Mouse (Mus musculus): ENCODE data around the gene Ifna9. TPM values are rescaled to one million over a fixed set of nuclear protein-coding genes. Genes with fewer than 3 reads are reported as not detected.

The Ifna9 gene
- polyA plus RNA-seq (2014; fragmentation: Illumina TruSeq; extraction: RNeasy Lipid Tissue Mini Kit (QIAGEN cat#74804); ENCODE audit: low read depth, low replicate concordance): not detected

DNA sequence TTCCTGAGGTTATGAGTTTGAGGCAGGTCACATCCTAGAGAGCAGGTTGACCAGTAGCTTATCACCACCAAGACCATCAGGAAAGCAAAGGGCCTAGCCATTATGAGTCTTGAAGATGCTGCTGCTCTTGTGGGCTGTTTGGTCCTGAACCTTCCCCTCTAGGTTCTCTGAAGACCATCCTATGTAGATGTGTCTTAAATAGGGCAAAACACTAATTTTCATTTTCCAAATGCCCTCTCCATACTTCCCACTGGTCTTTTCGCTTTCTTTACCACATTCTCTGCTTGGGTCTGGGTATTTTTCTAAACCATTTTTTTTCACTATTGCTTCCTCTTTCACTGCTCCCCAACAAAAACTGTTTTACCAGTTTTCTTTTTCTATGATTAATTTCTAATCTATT lies at the start of gene Ifna9:
Gene Ifna9 (minus strand): TSS at position 101 of the 400 bp plus-strand sequence.

DNA sequence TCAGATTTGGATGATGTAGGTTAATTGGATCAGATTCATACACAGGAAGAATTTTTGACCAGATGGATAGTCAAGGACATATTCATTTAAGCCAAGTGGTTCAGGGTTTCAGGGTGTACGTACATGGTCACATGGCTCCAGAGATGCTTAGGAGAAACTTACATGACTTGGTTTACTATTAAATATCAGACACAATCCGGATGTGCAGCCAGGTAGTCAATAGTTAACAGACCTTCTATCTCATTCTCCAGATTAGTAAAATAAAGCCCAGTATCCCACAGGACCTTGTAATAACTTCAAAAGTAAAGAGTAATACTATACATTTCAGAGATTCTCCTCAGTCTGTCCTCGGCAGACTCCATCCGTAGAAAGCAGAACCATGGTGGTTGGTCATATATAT lies 42.1 kb upstream of the Ifna9 start, which contains the start of gene C87499:
Gene C87499 (minus strand): TSS at position 101 of the 400 bp plus-strand sequence.

GRCm38 (mm10) chr4:88603276-88603675 lies 11.1 kb upstream of the Ifna9 start, which contains the start of gene Ifna12:
Ifna12 (minus strand) TSS chr4:88603376.

GRCm38 (mm10) chr4:88571698-88572097 lies 20.5 kb downstream of the Ifna9 start, which contains the start of gene Ifna14:
Ifna14 (minus strand) TSS chr4:88571798.

DNA sequence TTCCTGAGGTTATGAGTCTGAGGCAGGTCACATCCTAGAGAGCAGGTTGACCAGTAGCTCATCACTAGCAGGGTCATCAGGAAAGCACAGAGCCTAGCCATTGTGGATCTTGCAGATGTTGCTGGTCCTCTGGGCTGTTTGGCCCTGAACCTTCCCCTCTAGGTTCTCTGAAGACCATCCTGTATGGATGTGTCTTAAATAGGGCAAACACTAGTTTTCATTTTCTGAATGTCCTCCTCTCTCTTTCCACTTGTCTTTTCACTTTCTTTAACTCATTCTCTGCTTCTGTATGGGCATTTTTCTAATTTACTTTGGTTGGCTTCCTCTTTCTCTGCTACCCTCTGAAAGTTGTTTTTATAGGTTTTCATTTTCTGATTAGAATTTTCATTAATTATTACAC lies 34.0 kb downstream of the Ifna9 start, which contains the start of gene Ifna15:
Gene Ifna15 (minus strand): TSS at position 101 of the 400 bp plus-strand sequence.

Other genes starting within 250 kb of the Ifna9 start
- 15.3 TPM for gene Hacd4, start 153.5 kb downstream of the Ifna9 start, polyA plus RNA-seq (2014; fragmentation: Illumina TruSeq; extraction: RNeasy Lipid Tissue Mini Kit (QIAGEN cat#74804); ENCODE audit: low read depth, low replicate concordance)
- gene Ifnb1, start 69.6 kb downstream of the Ifna9 start, polyA plus RNA-seq (2014; fragmentation: Illumina TruSeq; extraction: RNeasy Lipid Tissue Mini Kit (QIAGEN cat#74804); ENCODE audit: low read depth, low replicate concordance): not detected
- not detected for gene Ifna15, start 34.1 kb downstream of the Ifna9 start, polyA plus RNA-seq (2014; fragmentation: Illumina TruSeq; extraction: RNeasy Lipid Tissue Mini Kit (QIAGEN cat#74804); ENCODE audit: low read depth, low replicate concordance)
- gene Ifna14, start 20.6 kb downstream of the Ifna9 start, polyA plus RNA-seq (2014; fragmentation: Illumina TruSeq; extraction: RNeasy Lipid Tissue Mini Kit (QIAGEN cat#74804); ENCODE audit: low read depth, low replicate concordance): not detected
- gene Ifna12, start 11.0 kb upstream of the Ifna9 start, polyA plus RNA-seq (2014; fragmentation: Illumina TruSeq; extraction: RNeasy Lipid Tissue Mini Kit (QIAGEN cat#74804); ENCODE audit: low read depth, low replicate concordance): not detected
- gene C87499, start 42.0 kb upstream of the Ifna9 start, polyA plus RNA-seq (2014; fragmentation: Illumina TruSeq; extraction: RNeasy Lipid Tissue Mini Kit (QIAGEN cat#74804); ENCODE audit: low read depth, low replicate concordance): not detected
- gene Ifna13, start 52.1 kb upstream of the Ifna9 start, polyA plus RNA-seq (2014; fragmentation: Illumina TruSeq; extraction: RNeasy Lipid Tissue Mini Kit (QIAGEN cat#74804); ENCODE audit: low read depth, low replicate concordance): not detected
- gene Ifna16, start 84.5 kb upstream of the Ifna9 start, polyA plus RNA-seq (2014; fragmentation: Illumina TruSeq; extraction: RNeasy Lipid Tissue Mini Kit (QIAGEN cat#74804); ENCODE audit: low read depth, low replicate concordance): not detected
- not detected for gene Ifna2, start 91.5 kb upstream of the Ifna9 start, polyA plus RNA-seq (2014; fragmentation: Illumina TruSeq; extraction: RNeasy Lipid Tissue Mini Kit (QIAGEN cat#74804); ENCODE audit: low read depth, low replicate concordance)
- not detected for gene Ifnab, start 99.0 kb upstream of the Ifna9 start, polyA plus RNA-seq (2014; fragmentation: Illumina TruSeq; extraction: RNeasy Lipid Tissue Mini Kit (QIAGEN cat#74804); ENCODE audit: low read depth, low replicate concordance)
- not detected for gene Gm26566, start 129.4 kb upstream of the Ifna9 start, polyA plus RNA-seq (2014; fragmentation: Illumina TruSeq; extraction: RNeasy Lipid Tissue Mini Kit (QIAGEN cat#74804); ENCODE audit: low read depth, low replicate concordance)
- gene Klhl9, start 130.1 kb upstream of the Ifna9 start, polyA plus RNA-seq (2014; fragmentation: Illumina TruSeq; extraction: RNeasy Lipid Tissue Mini Kit (QIAGEN cat#74804); ENCODE audit: low read depth, low replicate concordance): 192 TPM
- not detected for gene Gm13271, start 162.5 kb upstream of the Ifna9 start, polyA plus RNA-seq (2014; fragmentation: Illumina TruSeq; extraction: RNeasy Lipid Tissue Mini Kit (QIAGEN cat#74804); ENCODE audit: low read depth, low replicate concordance)
- gene Gm13283, start 167.7 kb upstream of the Ifna9 start, polyA plus RNA-seq (2014; fragmentation: Illumina TruSeq; extraction: RNeasy Lipid Tissue Mini Kit (QIAGEN cat#74804); ENCODE audit: low read depth, low replicate concordance): not detected
- gene Gm13290, start 181.4 kb upstream of the Ifna9 start, polyA plus RNA-seq (2014; fragmentation: Illumina TruSeq; extraction: RNeasy Lipid Tissue Mini Kit (QIAGEN cat#74804); ENCODE audit: low read depth, low replicate concordance): not detected
- not detected for gene Gm13289, start 184.5 kb upstream of the Ifna9 start, polyA plus RNA-seq (2014; fragmentation: Illumina TruSeq; extraction: RNeasy Lipid Tissue Mini Kit (QIAGEN cat#74804); ENCODE audit: low read depth, low replicate concordance)
- gene Gm13272, start 187.5 kb upstream of the Ifna9 start, polyA plus RNA-seq (2014; fragmentation: Illumina TruSeq; extraction: RNeasy Lipid Tissue Mini Kit (QIAGEN cat#74804); ENCODE audit: low read depth, low replicate concordance): not detected
- not detected for gene Ifnz, start 189.7 kb upstream of the Ifna9 start, polyA plus RNA-seq (2014; fragmentation: Illumina TruSeq; extraction: RNeasy Lipid Tissue Mini Kit (QIAGEN cat#74804); ENCODE audit: low read depth, low replicate concordance)
- gene Gm13276, start 193.3 kb upstream of the Ifna9 start, polyA plus RNA-seq (2014; fragmentation: Illumina TruSeq; extraction: RNeasy Lipid Tissue Mini Kit (QIAGEN cat#74804); ENCODE audit: low read depth, low replicate concordance): not detected
- not detected for gene Gm13277, start 196.2 kb upstream of the Ifna9 start, polyA plus RNA-seq (2014; fragmentation: Illumina TruSeq; extraction: RNeasy Lipid Tissue Mini Kit (QIAGEN cat#74804); ENCODE audit: low read depth, low replicate concordance)
- gene Gm13278, start 199.2 kb upstream of the Ifna9 start, polyA plus RNA-seq (2014; fragmentation: Illumina TruSeq; extraction: RNeasy Lipid Tissue Mini Kit (QIAGEN cat#74804); ENCODE audit: low read depth, low replicate concordance): not detected
- not detected for gene Gm13275, start 202.1 kb upstream of the Ifna9 start, polyA plus RNA-seq (2014; fragmentation: Illumina TruSeq; extraction: RNeasy Lipid Tissue Mini Kit (QIAGEN cat#74804); ENCODE audit: low read depth, low replicate concordance)
- gene Gm13279, start 205.0 kb upstream of the Ifna9 start, polyA plus RNA-seq (2014; fragmentation: Illumina TruSeq; extraction: RNeasy Lipid Tissue Mini Kit (QIAGEN cat#74804); ENCODE audit: low read depth, low replicate concordance): not detected
- not detected for gene Gm13285, start 207.3 kb upstream of the Ifna9 start, polyA plus RNA-seq (2014; fragmentation: Illumina TruSeq; extraction: RNeasy Lipid Tissue Mini Kit (QIAGEN cat#74804); ENCODE audit: low read depth, low replicate concordance)
- gene Gm13287, start 210.9 kb upstream of the Ifna9 start, polyA plus RNA-seq (2014; fragmentation: Illumina TruSeq; extraction: RNeasy Lipid Tissue Mini Kit (QIAGEN cat#74804); ENCODE audit: low read depth, low replicate concordance): not detected
- gene Gm13288, start 213.1 kb upstream of the Ifna9 start, polyA plus RNA-seq (2014; fragmentation: Illumina TruSeq; extraction: RNeasy Lipid Tissue Mini Kit (QIAGEN cat#74804); ENCODE audit: low read depth, low replicate concordance): not detected
- not detected for gene Ifna7, start 223.8 kb upstream of the Ifna9 start, polyA plus RNA-seq (2014; fragmentation: Illumina TruSeq; extraction: RNeasy Lipid Tissue Mini Kit (QIAGEN cat#74804); ENCODE audit: low read depth, low replicate concordance)
- not detected for gene Ifna11, start 227.6 kb upstream of the Ifna9 start, polyA plus RNA-seq (2014; fragmentation: Illumina TruSeq; extraction: RNeasy Lipid Tissue Mini Kit (QIAGEN cat#74804); ENCODE audit: low read depth, low replicate concordance)
- gene Ifna6, start 235.0 kb upstream of the Ifna9 start, polyA plus RNA-seq (2014; fragmentation: Illumina TruSeq; extraction: RNeasy Lipid Tissue Mini Kit (QIAGEN cat#74804); ENCODE audit: low read depth, low replicate concordance): not detected
- not detected for gene Ifna5, start 243.1 kb upstream of the Ifna9 start, polyA plus RNA-seq (2014; fragmentation: Illumina TruSeq; extraction: RNeasy Lipid Tissue Mini Kit (QIAGEN cat#74804); ENCODE audit: low read depth, low replicate concordance)
- gene Ifna4, start 249.5 kb upstream of the Ifna9 start, polyA plus RNA-seq (2014; fragmentation: Illumina TruSeq; extraction: RNeasy Lipid Tissue Mini Kit (QIAGEN cat#74804); ENCODE audit: low read depth, low replicate concordance): not detected

All from adrenal gland, adult 10 weeks (tissue).